Mouse (Mus musculus) small intestine, adult 2 months (tissue): ENCODE results near the gene Rwdd2b. TPM values are rescaled to one million over a fixed set of nuclear protein-coding genes. Genes with fewer than 3 reads are reported as not detected.
A peak's percentile ranks its signal among the peaks of the same experiment; 100 is the strongest.

Experiments
- H3K27ac ChIP-seq: fragments of 200-500 bp; 2 replicates; pipeline ENCODE4 v1.5.1; 2012; ENCODE audit warnings: low read depth, low read length, control low read depth, inconsistent platforms; ENCODE audit not compliant: insufficient read depth
- H3K27me3 ChIP-seq: fragments of 200-500 bp; 2 replicates; pipeline ENCODE4 v1.6.1; 2012; ENCODE audit warnings: mild to moderate bottlenecking, moderate library complexity, low read length, inconsistent platforms; ENCODE audit not compliant: control insufficient read depth, insufficient read depth
- H3K36me3 ChIP-seq: fragments of 200-500 bp; 2 replicates; pipeline ENCODE4 v1.6.1; 2012; ENCODE audit warnings: mild to moderate bottlenecking, low read length, control low read depth, inconsistent platforms; ENCODE audit not compliant: control insufficient read depth, insufficient read depth
- H3K4me1 ChIP-seq: fragments of 200-500 bp; 2 replicates; pipeline ENCODE4 v1.6.1; 2012; ENCODE audit warnings: low read length, inconsistent platforms, mixed read lengths; ENCODE audit not compliant: control insufficient read depth, insufficient read depth, insufficient read length
- H3K4me3 ChIP-seq: fragments of 200-500 bp; 2 replicates; pipeline ENCODE4 v1.5.1; 2012; ENCODE audit warnings: low read depth, mild to moderate bottlenecking, control low read depth, inconsistent platforms, low read length, moderate library complexity
- CTCF ChIP-seq: fragments of 200-500 bp; IDR thresholded peaks from 2 replicates; pipeline ENCODE4 v1.5.1; 2012; ENCODE audit warnings: low read depth, mild to moderate bottlenecking, control low read depth, inconsistent platforms, low read length, moderate library complexity, mixed read lengths; ENCODE audit not compliant: insufficient replicate concordance, insufficient read length; ENCODE audit errors: extremely low read depth
- POLR2A ChIP-seq: fragments of 200-500 bp; IDR thresholded peaks from 2 replicates; pipeline ENCODE4 v1.6.1; 2012; ENCODE audit warnings: low read depth, mild to moderate bottlenecking, control low read depth, inconsistent platforms, low read length, moderate library complexity
- WGBS: fragments of 180-500 bp; shearing (Covaris S2); methylation state at CpG from one replicate; pipeline ENCODE4 v1.1.7; 2018; 5-methylcytosine and 5-hydroxymethylcytosine counted together
- polyA plus RNA-seq: library from polyadenylated mRNA; depleted of rRNA; stranded (reverse); fragments of >200 nt; gene quantifications from 2 replicates; pipeline ENCODE4 v1.2.3, GENCODE M21; 2012

Gene Rwdd2b
- polyA plus RNA-seq, 1 experiment, result 33.3 TPM

DNA sequence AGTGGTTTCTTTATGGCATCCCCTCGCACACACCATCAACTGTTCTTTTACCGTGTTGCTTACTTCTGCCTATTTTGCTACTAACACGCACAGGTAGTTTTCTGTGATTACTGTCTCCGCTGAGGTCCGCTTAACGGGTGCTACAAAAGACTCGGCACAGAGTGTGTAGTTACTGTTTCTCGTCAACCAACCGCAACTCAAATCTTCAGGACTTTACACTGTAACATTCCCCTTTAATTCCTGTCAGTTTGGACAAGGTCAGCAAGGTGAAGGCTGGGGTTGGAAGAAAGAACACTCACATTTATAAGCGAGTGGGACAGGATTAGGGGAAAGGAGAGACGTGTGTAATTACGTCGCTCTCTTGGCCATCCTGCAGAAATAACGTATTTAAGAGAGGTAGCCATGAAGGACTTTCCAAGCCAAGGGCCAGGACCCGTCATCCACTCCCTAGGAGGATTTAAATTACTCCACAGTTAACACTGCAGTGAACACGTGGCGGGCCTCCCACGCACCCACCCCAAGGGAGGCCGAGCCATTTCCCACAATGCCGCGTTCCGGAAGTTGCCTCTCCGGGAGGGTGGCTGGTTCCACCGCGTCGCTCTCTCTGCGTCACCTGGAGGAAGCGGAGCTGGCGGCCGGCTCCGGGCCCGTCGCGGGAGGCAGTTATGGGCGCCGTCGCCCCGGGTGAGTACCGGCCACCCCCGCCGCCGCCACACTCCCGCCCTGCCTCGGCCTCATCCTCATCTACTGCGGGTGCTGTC is 14.2 kb upstream of the Rwdd2b start, which contains the start of gene Usp16:
Usp16 (plus strand) TSS at position 285 of the 761 bp plus-strand sequence.
- WGBS, result 11% methylated on average over 44 of the region's 45 CpGs
- peaks cover 3% of the 10 kb centered on the region; the same call in 1 of the 2 replicates for H3K4me1 ChIP-seq
- H3K4me3 ChIP-seq, result peak within 1 kb of the TSS; percentile 96
- peak within 1 kb of the TSS; percentile 44 for H3K27ac ChIP-seq
- TF ChIP-seq POLR2A (peak; percentile 82), CTCF (no peak)
- H3K36me3 ChIP-seq, result peaks cover 6% of the 10 kb centered on the region; the same call in 1 of the 2 replicates
- no peaks in the 10 kb centered on the region for H3K27me3 ChIP-seq

DNA sequence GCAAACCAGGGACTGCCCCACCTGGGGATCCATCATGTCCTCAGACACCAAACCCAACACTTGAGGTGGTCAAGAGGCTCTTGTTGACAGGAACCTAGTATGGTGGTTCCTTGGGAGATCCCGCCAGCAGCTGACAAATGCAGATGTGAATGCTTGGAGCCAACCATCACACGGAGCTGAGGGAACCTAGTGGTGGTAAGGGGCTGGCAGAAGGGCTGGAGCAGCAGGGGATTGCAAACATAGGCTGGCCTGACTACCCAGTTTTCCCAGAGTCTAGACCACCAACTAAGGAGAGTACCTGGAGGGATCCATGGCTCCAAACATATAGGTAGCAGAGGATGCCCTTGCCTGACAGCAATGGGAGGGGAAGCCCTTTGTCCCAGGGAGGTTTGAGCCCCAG is 12.9 kb upstream of the Rwdd2b start:
- H3K27ac ChIP-seq, result no peak overlapping the region
- peaks cover 3% of the 10 kb centered on the region; the same call in 1 of the 2 replicates for H3K4me1 ChIP-seq
- 96% methylated on average over 2 of the region's 2 CpGs for WGBS
- H3K4me3 ChIP-seq, result no peak overlapping the region
- H3K36me3 ChIP-seq, result no peaks in the 10 kb centered on the region
- TF ChIP-seq CTCF, result no peak
- TF ChIP-seq POLR2A, result no peak
- H3K27me3 ChIP-seq, result no peaks in the 10 kb centered on the region

DNA sequence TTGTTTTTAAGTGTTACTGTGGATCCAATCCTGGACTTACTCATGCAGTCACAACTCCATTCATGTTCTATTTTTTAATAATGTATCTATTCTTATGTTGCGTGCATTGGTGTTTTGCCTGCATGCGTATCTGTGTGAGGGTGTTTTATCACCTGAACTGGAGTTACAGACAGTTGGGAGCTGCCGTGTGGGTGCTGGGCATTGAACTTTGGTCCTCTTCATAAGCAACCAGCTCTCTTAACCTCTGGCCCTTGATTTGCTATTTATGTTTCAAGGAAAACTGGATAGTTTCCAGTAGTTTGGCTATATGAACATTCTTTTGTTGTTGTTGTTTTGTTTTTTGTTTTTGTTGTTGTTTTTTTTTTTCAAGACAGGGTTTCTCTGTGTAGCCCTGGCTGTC is 5.2 kb upstream of the Rwdd2b start:
- no peak for TF ChIP-seq POLR2A
- TF ChIP-seq CTCF, result no peak
- Histone ChIP-seq H3K4me1 (peaks cover 20% of the 10 kb centered on the region), H3K4me3 (no peak overlapping the region), H3K36me3 (no peaks in the 10 kb centered on the region), H3K27ac (peak overlapping the region; percentile 72), H3K27me3 (no peaks in the 10 kb centered on the region)
- 48% methylated on average over 3 of the region's 3 CpGs for WGBS

DNA sequence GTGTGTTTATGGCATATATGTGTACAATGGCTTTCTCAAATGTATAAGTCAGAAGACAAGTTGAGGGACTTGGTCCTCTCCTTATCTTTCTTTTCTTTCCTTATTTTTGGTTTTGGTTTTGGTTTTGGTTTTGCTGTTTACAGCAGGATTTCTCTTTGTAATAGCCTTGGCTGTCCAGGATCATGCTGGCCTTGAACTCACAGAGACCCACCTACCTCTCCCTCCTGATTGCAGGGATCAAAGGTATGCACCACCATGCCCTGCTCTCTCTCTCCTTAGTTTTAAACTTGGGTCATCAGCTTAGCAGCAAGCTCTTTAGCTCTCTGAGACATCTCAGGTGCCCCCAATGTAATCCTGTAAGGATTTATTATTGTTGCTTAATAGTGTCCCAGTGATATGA is 4.7 kb upstream of the Rwdd2b start:
- peaks cover 20% of the 10 kb centered on the region for H3K4me1 ChIP-seq
- no peaks in the 10 kb centered on the region for H3K36me3 ChIP-seq
- TF ChIP-seq CTCF, result no peak
- TF ChIP-seq POLR2A, result no peak
- H3K4me3 ChIP-seq, result no peak overlapping the region
- peak overlapping the region; percentile 72 for H3K27ac ChIP-seq
- no peaks in the 10 kb centered on the region for H3K27me3 ChIP-seq

DNA sequence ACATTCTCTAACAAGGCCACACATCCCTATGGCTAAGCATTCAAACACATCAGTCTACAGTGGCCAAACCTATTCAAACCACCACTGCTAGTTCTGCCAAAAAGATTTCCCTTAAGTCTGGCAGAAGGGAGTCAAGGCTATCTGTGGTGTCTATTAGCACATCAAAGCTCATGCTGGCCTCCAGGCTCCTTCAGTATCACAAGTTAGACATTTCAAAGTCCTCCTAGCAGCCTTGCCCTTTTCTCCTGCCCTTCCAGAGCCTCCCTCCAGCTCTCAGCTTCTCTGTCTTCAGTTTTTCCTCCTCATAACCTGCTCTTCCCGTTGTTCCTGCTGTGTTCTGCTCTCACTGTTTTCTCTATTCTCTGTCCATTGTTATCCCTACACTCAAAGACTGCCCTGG is 3.7 kb upstream of the Rwdd2b start:
- H3K27ac ChIP-seq, result peak overlapping the region; percentile 40
- WGBS, result 56% methylated on average over 1 of the region's 1 CpGs

DNA sequence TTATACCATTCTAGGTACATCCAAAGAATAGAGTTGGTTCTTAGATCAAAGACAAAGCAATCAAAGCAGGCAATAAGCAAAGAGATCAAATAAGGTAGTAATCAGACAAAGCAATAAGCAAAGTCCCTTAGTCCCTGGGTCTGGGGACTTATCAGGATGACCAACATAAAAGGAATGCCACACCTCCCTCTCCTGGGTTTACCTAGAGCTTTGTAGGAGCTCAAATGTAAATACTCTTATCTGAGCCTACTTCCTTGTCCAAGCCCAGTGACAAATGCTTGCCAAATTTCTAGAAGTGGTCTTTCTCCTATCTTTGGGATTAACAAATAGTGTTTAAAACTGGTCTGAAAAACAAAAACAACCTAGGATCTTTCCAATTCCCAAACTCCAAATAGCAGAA is 2.9 kb upstream of the Rwdd2b start:
- Histone ChIP-seq H3K27me3 (no peaks in the 10 kb centered on the region), H3K4me3 (no peak overlapping the region), H3K36me3 (no peaks in the 10 kb centered on the region), H3K27ac (peak overlapping the region; percentile 74; the same call in 1 of the 2 replicates), H3K4me1 (peaks cover 22% of the 10 kb centered on the region)
- no peak for TF ChIP-seq CTCF
- no peak for TF ChIP-seq POLR2A

More for the DNA sequence above, 3.7 kb upstream of the Rwdd2b start:
- H3K27me3 ChIP-seq, result no peaks in the 10 kb centered on the region
- H3K36me3 ChIP-seq, result no peaks in the 10 kb centered on the region
- peaks cover 20% of the 10 kb centered on the region for H3K4me1 ChIP-seq
- H3K4me3 ChIP-seq, result no peak overlapping the region
- TF ChIP-seq CTCF (no peak), POLR2A (no peak)

DNA sequence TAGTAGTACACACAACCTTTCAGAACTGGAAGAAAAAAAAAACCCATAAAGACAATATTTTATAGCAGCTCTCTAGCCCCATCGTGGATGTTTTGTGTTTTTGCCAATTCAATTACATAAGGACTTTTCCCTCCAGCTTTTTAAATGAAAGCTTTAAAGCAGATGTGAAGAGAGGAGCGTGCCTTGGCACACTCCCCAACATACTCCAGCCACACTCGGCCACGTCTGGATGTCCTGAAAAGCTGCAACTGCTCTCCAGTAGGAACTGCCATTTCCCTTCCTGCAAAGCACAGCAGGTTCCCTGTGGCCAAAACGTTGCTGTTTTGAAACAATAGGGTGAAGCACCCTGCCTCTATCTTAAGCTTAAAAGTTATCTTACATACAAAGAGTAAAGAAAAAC is 1.9 kb upstream of the Rwdd2b start:
- no peak for TF ChIP-seq CTCF
- no peak for TF ChIP-seq POLR2A
- peaks cover 22% of the 10 kb centered on the region for H3K4me1 ChIP-seq
- H3K4me3 ChIP-seq, result no peak overlapping the region
- 16% methylated on average over 5 of the region's 5 CpGs for WGBS
- 0 out of 2 replicates have a peak overlapping the region, but pooled peaks have one; percentile 31 for H3K27ac ChIP-seq
- H3K27me3 ChIP-seq, result no peaks in the 10 kb centered on the region
- no peaks in the 10 kb centered on the region for H3K36me3 ChIP-seq
